Mouse (Mus musculus): ENCODE measurements around the gene Syne1. TPM values are rescaled to one million over a fixed set of nuclear protein-coding genes. Genes with fewer than 3 reads are reported as not detected.
"Not testable (repeated sequence)": the region's sequence is repeated elsewhere in the genome, so short reads cannot be mapped to it uniquely, and the experiment has no call there.

Syne1 gene
- polyA plus RNA-seq, 1 experiment, result 29.8 TPM

GRCm38 (mm10) chr10:5520695-5521094 is 30.6 kb downstream of the Syne1 start:
- DNase-seq (ENCODE audit: low read depth), result no peak

DNA sequence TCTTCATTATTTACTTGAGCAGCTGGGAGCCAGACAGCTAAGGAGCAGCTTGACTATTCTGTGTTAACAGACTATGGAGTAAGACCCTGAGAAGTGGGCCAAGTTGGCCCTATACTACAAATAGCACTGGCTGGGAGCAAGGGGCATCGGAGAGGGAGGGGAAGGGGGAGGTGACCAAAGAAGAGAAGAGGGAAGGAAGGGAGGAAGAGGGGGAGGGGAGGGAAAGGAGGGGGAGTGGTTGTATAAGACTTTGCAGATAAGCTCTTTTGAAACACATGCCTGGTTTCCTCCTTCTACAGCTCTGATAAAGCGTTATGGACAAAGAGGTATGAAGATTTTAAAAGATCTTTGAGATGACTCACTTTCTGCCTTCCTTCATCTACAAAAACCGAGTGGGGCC is 36.0 kb downstream of the Syne1 start:
- DNase-seq (ENCODE audit: low read depth), result no peak

DNA sequence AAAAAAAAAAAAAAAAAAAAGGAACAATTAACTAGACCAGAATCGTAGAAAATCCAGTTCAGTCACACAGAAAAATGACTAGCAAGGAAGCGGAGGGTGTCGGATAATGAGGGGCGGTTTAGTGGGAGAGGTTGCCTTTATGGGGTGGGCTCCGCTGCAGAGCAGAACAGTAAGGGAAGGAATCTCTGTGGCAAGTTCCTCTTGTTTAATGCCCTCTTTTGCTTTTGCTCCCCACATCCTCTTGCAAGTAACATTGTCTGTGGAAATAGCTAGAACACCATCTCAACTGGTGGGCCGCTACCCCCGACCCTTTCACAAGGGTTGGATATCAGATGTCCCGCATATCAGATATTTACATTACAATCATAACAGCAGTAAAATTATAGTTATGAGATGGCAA is 37.1 kb downstream of the Syne1 start:
- DNase-seq (ENCODE audit: low read depth), result no peak

GRCm38 (mm10) chr10:5512285-5512684 is 39.0 kb downstream of the Syne1 start:
- no peak for DNase-seq (ENCODE audit: low read depth)

DNA sequence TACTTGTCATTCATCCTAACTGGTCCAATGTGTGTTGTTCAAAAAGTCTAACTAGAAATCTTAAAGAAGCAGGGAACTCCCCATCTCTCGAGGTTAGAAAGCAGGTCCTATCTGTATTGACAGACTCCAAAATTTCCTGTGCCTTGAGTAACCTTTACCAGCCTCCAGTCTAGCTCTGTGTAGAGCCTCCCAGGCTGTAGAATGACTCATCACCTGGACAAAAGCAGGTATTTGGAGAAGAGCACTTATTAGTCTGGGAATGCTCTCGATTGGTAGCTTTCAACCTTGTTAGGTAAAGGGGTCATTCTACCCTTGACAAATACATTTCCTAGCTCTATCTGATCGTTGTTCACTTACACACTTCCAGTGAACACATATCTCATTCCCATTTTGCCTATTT is 39.9 kb downstream of the Syne1 start:
- no peak for DNase-seq (ENCODE audit: low read depth)

DNA sequence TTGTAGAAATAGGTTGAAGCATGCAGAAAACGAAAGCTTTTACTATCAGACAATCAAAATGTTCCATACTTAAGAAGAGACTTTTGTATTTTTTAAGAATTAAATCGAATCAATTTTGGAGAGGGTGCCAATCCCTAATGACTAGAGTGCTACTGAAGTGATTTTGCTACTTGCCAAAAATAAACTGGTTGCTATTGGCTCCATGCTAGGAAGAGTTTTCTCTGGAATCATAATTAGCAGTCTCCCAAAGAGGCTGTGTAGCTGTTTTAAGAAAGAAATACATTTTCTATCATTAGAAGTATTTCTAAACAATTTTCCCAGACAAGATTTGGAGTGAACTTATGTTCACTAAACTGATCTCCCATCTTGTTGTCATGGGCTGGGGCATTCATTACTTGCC is 43.8 kb downstream of the Syne1 start:
- no peak for DNase-seq (ENCODE audit: low read depth)

DNA sequence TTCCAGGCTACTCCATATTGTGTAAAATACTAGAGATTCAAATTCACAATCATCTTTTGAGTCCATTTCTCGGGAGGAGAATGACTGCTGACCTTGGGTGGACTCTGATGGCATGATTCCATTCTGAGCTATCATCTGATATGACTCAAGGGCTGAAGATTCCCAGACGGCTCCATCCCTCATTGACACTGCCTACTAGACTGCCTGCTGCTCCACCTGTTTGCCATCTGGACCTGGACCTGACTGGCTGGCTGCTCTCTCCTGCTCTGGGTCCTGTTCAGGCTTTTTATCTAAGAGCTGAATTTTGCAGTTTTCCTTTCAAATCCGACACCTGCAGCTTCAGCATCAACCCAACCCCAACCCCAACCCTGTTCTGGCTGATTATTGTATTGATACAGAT is 46.5 kb downstream of the Syne1 start:
- DNase-seq (ENCODE audit: low read depth), result no peak

DNA sequence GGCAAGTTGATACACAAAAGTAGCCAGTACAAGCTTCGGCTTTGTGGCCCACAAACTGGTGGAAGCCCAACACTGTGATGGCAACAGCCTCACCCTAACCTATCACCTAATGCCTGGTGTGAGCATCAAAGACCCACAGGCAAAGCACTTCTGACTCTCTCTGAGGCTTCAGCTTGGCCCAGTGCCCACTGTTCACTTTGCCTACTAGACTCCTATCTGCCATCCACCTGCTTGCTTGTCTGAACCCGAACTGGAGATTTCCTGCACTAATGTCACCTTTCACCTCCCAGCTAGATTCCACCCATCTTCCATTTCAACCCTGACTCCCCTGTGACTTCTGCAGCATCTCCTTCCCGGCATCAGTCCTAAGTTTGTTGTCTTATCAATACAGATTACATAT is 47.4 kb downstream of the Syne1 start:
- DNase-seq (ENCODE audit: low read depth), result no peak

DNA sequence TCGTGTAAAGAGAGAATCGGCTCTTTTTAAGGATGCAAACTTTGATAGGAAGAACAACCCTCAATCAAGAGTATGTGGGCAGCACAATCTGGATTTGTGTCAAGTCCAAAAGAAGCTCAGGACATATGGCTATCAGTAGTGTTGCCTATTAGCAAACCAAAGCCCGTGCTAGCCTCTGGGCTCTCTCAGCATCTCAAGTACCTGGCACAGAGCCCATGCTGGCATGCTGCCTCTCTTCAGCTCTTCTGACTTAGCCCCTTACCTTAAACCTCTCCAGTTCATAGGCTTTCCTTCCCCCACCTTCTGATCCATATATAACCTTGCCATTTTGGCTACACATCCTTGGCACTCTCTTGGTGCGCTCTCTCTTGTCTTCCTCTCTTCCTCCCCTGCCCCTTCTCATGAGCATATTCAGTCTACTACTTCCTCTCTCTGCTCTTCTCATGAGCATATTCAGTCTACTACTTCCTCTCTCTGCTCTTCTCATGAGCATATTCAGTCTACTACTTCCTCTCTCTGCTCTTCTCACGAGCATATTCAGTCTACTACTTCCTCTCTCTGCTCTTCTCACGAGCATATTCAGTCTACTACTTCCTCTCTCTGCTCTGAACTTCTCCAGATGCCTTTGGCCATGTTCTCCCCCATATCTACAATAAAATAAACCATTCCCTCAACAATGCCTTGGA is 51.5 kb downstream of the Syne1 start:
- DNase-seq (ENCODE audit: low read depth), result not testable (repeated sequence)

DNA sequence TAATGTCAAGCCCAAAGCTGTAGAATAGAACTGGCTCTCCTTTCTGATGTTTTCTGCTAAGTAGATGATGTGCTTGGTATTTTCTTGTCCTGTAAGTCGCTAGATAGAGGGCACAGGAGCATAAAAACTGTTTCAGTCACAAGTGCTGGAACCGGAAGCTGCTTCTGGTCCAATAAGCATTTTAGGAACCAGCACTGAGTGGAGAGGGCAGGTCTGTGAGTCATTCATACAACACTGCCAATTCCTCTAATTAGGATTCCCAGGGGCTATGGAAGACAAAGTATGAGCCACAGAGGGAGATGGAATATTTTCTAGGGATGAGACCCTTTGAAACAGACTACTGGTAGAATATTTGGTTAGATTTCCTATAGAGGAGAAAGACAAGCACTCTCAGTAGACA is 53.4 kb downstream of the Syne1 start:
- DNase-seq (ENCODE audit: low read depth), result no peak

DNA sequence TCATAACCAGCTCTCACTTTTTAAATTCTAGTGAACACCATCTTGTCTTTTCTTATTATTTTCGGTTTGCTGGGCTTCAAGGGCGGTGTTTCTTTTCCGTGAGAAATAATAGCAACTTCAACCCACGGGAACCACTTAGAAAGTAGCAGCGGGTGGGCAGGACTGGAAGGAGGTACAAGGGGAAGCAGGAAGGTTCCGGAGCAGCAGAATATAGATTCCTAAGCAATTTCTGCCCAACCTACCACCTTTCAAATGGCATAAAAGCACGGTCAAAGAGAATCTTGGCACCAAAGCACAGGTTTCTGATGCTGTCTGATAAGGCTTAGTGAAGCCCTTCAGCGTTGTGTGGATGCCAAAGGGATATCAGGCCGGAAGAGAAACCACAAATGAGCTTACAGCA is 60.2 kb downstream of the Syne1 start:
- no peak for DNase-seq (ENCODE audit: low read depth)

DNA sequence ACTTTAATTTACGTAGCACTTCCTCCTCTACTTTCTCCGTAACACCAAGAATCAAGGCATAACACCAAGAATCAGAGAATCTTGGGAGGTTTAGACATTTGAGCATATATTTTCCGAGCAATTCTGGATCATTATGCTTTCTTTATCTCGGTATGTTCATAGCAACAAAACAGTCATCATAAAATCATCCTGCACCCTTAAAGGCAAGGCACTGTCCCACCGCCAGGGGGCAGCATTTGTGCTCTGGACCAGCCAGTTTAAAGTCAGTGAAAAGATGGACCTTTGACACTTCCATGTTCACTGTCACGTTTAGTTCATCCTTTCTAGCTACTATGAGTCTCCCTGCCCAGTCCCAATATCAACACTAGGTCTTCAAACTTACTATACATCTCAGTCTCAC is 61.3 kb downstream of the Syne1 start:
- DNase-seq (ENCODE audit: low read depth), result no peak

GRCm38 (mm10) chr10:5488097-5488496 is 63.2 kb downstream of the Syne1 start:
- DNase-seq (ENCODE audit: low read depth), result no peak

- DNase-seq (ENCODE audit: low read depth), result no peak
These were observed 70.4 kb downstream of the Syne1 start for GRCm38 (mm10) chr10:5480552-5481550.

- DNase-seq (ENCODE audit: low read depth), result no peak
These were observed 71.2 kb downstream of the Syne1 start for GRCm38 (mm10) chr10:5480097-5480496.

DNA sequence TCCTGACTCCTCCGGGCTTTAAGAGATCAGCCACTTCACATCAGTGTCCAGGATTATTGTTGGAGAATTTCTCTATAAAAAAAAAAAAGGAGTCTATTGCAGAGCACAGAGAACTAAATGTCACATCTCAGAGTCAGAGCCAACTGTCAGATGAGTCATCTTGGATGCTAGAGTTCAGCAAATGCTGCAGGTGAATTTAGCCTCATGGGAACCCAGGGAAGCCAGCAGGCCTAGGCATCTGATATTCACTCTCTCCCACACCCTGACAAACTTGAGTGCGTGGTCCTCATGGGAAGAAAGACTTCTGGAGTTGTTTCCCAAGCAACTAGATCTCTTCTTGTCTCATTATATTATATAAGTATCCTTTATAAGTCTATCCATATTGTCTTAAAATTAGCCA is 82.6 kb downstream of the Syne1 start:
- DNase-seq (ENCODE audit: low read depth), result no peak

- DNase-seq (ENCODE audit: low read depth), result no peak
These were observed 97.5 kb downstream of the Syne1 start for GRCm38 (mm10) chr10:5453830-5454229.

- DNase-seq (ENCODE audit: low read depth), result no peak
These were observed 101.3 kb downstream of the Syne1 start for GRCm38 (mm10) chr10:5449944-5450343.

DNA sequence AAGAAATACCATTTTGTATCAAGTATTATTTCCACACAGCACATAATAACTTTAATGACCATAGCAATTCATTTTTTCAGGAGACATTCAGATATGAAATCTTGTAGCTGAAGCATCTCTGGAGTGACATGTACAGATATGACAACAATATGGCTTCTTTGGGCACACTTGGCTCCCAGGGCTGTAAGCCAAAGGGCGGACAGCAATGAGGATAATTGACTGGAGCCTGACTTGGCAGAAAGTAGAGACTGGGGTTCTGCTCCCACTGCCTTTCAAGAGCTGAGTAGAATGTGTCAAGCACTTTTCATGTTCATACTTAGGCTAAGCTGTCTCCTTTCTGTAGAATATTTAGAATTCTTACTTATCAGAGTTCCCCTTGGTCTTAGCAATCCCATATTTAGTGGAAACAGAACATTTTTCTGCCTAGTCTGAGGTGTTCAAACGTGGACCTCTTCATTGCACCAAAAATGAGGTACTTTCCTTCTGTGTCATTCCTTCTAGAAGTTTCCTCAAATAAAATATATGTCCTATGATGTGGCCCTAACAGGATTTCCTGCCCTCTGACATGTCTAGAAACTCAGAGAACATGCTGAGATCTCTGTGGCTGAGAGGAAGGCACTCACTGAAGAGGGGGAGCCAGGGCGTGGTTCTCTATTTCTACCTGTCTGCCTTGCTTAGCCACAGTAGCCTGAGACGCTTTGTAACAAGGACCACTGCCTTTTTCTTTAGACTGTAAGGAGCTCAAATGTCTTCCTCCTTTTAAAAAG is 103.1 kb downstream of the Syne1 start:
- no peak for DNase-seq (ENCODE audit: low read depth)

DNA sequence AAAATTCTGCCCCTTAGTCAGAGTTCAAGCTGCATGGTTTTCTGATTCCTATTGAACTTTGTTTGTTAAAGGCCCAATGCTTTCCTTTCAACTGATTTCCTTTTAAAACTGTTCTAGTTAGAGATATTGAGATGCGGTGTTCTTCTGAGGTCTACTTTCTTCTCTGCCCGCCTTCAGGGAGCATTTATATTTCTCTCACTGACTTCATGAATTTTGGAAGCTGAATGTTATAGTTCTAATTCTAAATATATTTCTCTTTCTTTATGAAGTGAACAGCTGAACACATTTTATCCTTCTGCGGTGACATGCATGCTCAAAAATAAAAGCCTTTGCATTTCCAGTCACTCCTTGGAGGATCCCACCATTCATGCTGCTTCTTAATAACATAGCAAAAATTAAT is 106.0 kb downstream of the Syne1 start:
- no peak for DNase-seq (ENCODE audit: low read depth)

DNA sequence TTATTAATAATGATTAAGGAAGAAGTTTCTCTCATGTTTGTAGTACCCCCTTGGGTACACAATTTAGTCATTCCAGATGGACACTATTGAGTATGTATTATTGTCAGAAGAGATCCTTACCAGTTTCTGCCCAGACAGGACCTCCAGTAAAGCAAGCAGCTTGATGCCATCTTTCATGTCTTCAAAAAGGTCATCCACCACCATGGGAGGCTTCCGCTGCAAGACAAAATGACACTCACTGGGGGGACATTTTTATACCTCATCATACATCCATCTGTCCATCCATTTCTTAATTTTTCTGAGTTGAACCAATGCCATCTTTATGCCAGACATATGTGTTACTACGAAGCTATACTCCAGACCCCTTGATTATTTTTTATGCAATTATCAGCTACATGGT is 108.3 kb downstream of the Syne1 start:
- DNase-seq (ENCODE audit: low read depth), result no peak

- DNase-seq (ENCODE audit: low read depth), result no peak
These were observed 111.4 kb downstream of the Syne1 start for GRCm38 (mm10) chr10:5439802-5440350.

All from gonadal fat pad, adult 2 months (tissue).